Mouse (Mus musculus): Measurements from ENCODE around the gene Fbxw11. TPM values are rescaled to one million over a fixed set of nuclear protein-coding genes. Genes with fewer than 3 reads are reported as not detected.

Fbxw11 gene
- polyA plus RNA-seq, 1 experiment: 44.5 TPM

DNA sequence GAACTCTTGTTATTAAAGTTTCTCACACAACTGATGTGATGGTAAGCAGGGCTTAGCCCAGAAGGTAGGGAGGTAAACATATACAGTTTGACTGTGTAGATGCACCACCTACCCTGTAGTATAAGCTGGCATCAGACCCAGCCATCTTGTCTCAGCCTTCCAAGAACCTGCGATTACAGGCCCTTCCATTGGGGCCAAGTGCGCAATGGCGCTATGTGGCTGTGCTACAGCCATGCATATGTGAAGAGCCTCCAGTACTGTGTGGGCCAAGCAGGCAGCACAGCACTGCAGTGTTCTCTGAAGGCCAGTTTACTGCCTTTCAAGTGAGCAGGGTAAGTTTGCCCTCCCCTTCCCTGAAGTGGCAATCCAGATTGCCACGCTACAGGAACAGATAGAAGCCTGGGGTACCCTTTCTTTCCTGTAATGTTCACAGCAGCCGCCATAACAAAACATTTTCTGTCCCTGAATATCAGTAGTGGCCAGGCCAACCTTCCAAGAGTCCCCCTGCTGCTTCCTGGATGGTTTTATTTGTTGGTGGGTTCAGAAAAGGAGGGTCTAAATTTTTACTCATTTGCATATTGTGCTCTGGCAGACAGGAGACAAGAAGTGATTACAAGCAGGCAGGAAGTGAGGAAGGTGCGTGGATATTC lies 61.8 kb downstream of the Fbxw11 start:
- no peak for TF ChIP-seq POLR2A (IDR thresholded peaks at IDR 0.05; ENCODE audit: insufficient read length, low read depth)
- TF ChIP-seq TCF12 (IDR thresholded peaks at IDR 0.05; ENCODE audit: insufficient read depth, poor library complexity, severe bottlenecking): no peak
- TF ChIP-seq USF1 (IDR thresholded peaks at IDR 0.05; ENCODE audit: low read depth): no peak
- no peak for TF ChIP-seq E2F4 (IDR thresholded peaks at IDR 0.05; ENCODE audit: insufficient read depth)
- no peaks in the 10 kb centered on the region for H3K36me3 ChIP-seq (ENCODE audit: control insufficient read depth, insufficient read depth)
- no peak overlapping the region for H3K4me3 ChIP-seq

DNA sequence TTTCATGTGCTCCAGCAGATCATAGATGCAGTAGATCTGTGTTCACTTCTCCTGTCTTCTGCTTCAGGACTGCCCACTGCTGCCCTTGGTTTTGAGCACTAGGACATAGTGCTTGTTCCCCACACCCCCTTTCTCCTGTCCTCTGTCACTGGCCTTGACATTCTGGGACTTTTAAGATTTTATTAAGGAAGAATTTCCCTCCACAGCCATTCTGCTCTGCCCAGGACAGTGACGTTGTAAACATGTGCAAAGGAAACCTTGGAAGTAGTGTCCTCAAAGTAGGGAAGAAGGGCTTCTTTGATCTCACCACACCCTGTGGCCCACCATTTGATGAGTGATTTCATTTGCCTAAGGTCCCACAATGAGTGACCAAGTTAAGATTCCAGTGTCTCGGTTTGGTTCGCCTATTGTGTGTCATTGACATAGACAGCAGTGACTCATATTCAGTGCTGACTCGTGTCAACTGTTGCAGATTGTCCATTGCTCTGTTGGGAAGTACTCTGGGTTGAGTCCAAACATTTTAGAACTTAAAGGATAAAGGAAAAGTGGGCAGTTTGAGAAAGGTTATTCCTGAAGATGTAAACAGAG lies 64.0 kb downstream of the Fbxw11 start:
- Histone ChIP-seq H3ac (ENCODE audit: control insufficient read depth, insufficient read length) (no peak overlapping the region), H3K4me2 (ENCODE audit: low read depth) (no peak overlapping the region), H3K4me3 (no peak overlapping the region), H3K79me2 (ENCODE audit: control insufficient read depth, insufficient read depth) (peaks cover 91% of the 10 kb centered on the region), H3K27me3 (ENCODE audit: control insufficient read depth, insufficient read depth, insufficient read length) (no peaks in the 10 kb centered on the region), H3K36me3 (ENCODE audit: control insufficient read depth, insufficient read depth) (peaks cover 3% of the 10 kb centered on the region)
- TF ChIP-seq REST (IDR thresholded peaks at IDR 0.05; ENCODE audit: insufficient read depth, insufficient read length): no peak
- TF ChIP-seq E2F4 (IDR thresholded peaks at IDR 0.05; ENCODE audit: insufficient read depth): no peak
- TF ChIP-seq TCF3 (IDR thresholded peaks at IDR 0.05; ENCODE audit: insufficient read length, low read depth): no peak
- TF ChIP-seq USF1 (IDR thresholded peaks at IDR 0.05; ENCODE audit: low read depth): no peak
- no peak for TF ChIP-seq TCF12 (IDR thresholded peaks at IDR 0.05; ENCODE audit: insufficient read depth, poor library complexity, severe bottlenecking)

More for the DNA sequence above, 61.8 kb downstream of the Fbxw11 start:
- Histone ChIP-seq H3K27me3 (ENCODE audit: control insufficient read depth, insufficient read depth, insufficient read length) (no peaks in the 10 kb centered on the region), H3K4me2 (ENCODE audit: low read depth) (no peak overlapping the region), H3ac (ENCODE audit: control insufficient read depth, insufficient read length) (no peak overlapping the region), H3K79me2 (ENCODE audit: control insufficient read depth, insufficient read depth) (peaks cover 100% of the 10 kb centered on the region)

DNA sequence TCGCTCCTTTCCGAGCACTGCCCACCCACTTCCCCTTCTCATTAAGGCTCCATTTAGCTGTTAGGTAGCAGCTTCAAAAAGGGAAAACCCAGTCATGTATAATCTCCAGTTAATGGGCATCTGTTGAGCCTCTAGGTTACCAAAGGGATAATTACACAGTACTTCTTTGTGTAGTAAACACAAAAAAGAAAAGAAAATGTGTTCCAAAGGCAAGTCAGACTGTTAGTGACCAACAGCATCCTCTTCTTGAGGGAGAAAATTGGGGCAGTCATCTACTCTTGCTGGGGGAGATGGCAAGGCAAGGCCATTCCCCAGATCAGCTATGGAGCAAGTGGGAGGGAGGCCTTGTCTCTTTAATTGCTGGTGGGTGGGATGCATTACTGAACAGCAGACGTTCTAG lies 65.0 kb downstream of the Fbxw11 start:
- H3ac ChIP-seq (ENCODE audit: control insufficient read depth, insufficient read length): no peak overlapping the region
- no peak overlapping the region for H3K4me2 ChIP-seq (ENCODE audit: low read depth)
- H3K79me2 ChIP-seq (ENCODE audit: control insufficient read depth, insufficient read depth): peaks cover 81% of the 10 kb centered on the region
- H3K36me3 ChIP-seq (ENCODE audit: control insufficient read depth, insufficient read depth): peaks cover 10% of the 10 kb centered on the region
- H3K4me3 ChIP-seq: no peak overlapping the region
- H3K27me3 ChIP-seq (ENCODE audit: control insufficient read depth, insufficient read depth, insufficient read length): no peaks in the 10 kb centered on the region
- no peak for TF ChIP-seq TCF3 (IDR thresholded peaks at IDR 0.05; ENCODE audit: insufficient read length, low read depth)

DNA sequence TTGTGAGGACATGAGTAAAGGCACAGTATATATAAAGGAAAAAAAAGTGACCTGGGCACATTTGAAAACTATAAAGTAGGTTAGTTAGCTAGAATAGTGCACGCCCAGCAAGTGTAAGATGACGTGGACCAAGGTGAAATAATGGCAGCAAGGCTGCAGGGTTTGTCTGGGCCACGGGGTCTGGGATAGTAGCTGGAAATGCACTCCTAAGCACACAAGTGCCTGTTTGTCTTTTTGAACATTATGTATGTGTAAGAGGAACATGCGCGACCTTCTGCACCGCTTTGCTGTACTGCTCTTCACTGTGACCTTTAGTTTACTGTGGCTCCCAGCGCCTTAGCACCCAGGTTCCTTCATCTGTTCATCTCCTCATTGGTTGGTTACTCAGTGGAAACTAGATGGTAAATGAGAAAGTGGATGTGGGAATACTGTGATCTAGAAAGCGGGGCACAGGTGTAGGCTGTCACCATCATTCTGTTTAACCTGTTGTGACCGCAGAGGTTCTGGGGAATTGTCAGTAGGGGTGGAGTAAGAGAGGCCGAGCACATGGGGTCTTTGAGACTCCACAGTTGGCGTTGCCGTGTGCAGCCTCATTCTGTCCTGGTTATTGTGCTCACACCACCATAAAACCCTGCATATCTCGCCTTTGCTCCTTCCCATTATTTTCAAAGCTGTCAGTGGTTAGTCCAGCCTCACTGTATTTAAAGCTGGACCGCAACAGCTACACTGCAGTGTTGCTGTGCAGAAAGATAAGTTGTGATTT lies 66.4 kb downstream of the Fbxw11 start:
- H3K36me3 ChIP-seq (ENCODE audit: control insufficient read depth, insufficient read depth): peaks cover 15% of the 10 kb centered on the region
- peaks cover 69% of the 10 kb centered on the region for H3K79me2 ChIP-seq (ENCODE audit: control insufficient read depth, insufficient read depth)
- no peak overlapping the region for H3K4me2 ChIP-seq (ENCODE audit: low read depth)
- H3ac ChIP-seq (ENCODE audit: control insufficient read depth, insufficient read length): no peak overlapping the region
- no peaks in the 10 kb centered on the region for H3K27me3 ChIP-seq (ENCODE audit: control insufficient read depth, insufficient read depth, insufficient read length)
- H3K4me3 ChIP-seq: no peak overlapping the region
- TF ChIP-seq TCF12 (IDR thresholded peaks at IDR 0.05; ENCODE audit: insufficient read depth, poor library complexity, severe bottlenecking) (no peak), E2F4 (IDR thresholded peaks at IDR 0.05; ENCODE audit: insufficient read depth) (no peak), MYOG (IDR thresholded peaks at IDR 0.05; ENCODE audit: control insufficient read depth in 1 of 3, insufficient read depth in 1 of 3, insufficient read length in 2 of 3, low read depth in 2 of 3) (no peak), POLR2A (IDR thresholded peaks at IDR 0.05; ENCODE audit: insufficient read length, low read depth) (no peak), TCF3 (IDR thresholded peaks at IDR 0.05; ENCODE audit: insufficient read length, low read depth) (no peak)

DNA sequence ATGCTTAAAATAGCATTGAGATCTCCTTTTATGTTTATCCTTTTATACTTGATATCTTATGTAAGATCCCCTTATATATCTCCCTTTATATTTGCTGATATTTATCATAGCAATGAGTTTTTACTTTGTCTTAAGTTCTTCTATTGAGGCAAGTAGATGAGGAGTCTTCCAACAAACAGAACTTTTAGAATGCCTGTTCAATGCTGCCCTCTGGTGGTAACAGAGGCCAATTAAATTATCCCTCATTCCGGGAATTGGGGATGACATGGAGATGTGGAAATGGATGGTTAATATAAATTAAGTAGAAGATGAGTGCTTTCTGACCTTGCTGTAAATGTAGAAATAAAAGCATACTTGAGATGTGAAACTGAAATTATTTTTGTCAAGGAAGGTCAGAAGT lies 67.0 kb downstream of the Fbxw11 start:
- TF ChIP-seq USF1 (IDR thresholded peaks at IDR 0.05; ENCODE audit: low read depth) (no peak), MAX (IDR thresholded peaks at IDR 0.05; ENCODE audit: low read depth) (no peak), E2F4 (IDR thresholded peaks at IDR 0.05; ENCODE audit: insufficient read depth) (no peak), POLR2AphosphoS2 (IDR thresholded peaks at IDR 0.05; ENCODE audit: insufficient read length, low read depth) (no peak), TCF3 (IDR thresholded peaks at IDR 0.05; ENCODE audit: insufficient read length, low read depth) (no peak), SRF (IDR thresholded peaks at IDR 0.05; ENCODE audit: control insufficient read depth, insufficient read length, low read depth) (no peak), TCF12 (IDR thresholded peaks at IDR 0.05; ENCODE audit: insufficient read depth, poor library complexity, severe bottlenecking) (no peak), CEBPB (IDR thresholded peaks at IDR 0.05; ENCODE audit: insufficient read depth, poor library complexity, severe bottlenecking) (no peak), MYOG (IDR thresholded peaks at IDR 0.05; ENCODE audit: control insufficient read depth in 1 of 3, insufficient read depth in 1 of 3, insufficient read length in 2 of 3, low read depth in 2 of 3) (no peak), REST (IDR thresholded peaks at IDR 0.05; ENCODE audit: insufficient read depth, insufficient read length) (no peak), MYOD1 (IDR thresholded peaks at IDR 0.05; ENCODE audit: control insufficient read depth in 1 of 3, insufficient read length in 2 of 3, low read depth in 2 of 3) (no peak), POLR2A (IDR thresholded peaks at IDR 0.05; ENCODE audit: insufficient read length, low read depth) (no peak)

More for the DNA sequence above, 67.0 kb downstream of the Fbxw11 start:
- no peak overlapping the region for H3ac ChIP-seq (ENCODE audit: control insufficient read depth, insufficient read length)
- no peak overlapping the region for H3K4me3 ChIP-seq
- H3K36me3 ChIP-seq (ENCODE audit: control insufficient read depth, insufficient read depth): peaks cover 16% of the 10 kb centered on the region
- H3K4me2 ChIP-seq (ENCODE audit: low read depth): no peak overlapping the region
- H3K27me3 ChIP-seq (ENCODE audit: control insufficient read depth, insufficient read depth, insufficient read length): no peaks in the 10 kb centered on the region
- H3K79me2 ChIP-seq (ENCODE audit: control insufficient read depth, insufficient read depth): peaks cover 69% of the 10 kb centered on the region
